Mouse (Mus musculus) mature B cell (primary cell): Measurements from ENCODE around the gene Dapl1.

ENCODE experiments used
- in situ Hi-C: fragments of 300-500 bp; cut with MboI; formaldehyde crosslinking; loops from 2 replicates; pipeline ENCODE4 v1.14.3; 2019

Gene Dapl1

DNA sequence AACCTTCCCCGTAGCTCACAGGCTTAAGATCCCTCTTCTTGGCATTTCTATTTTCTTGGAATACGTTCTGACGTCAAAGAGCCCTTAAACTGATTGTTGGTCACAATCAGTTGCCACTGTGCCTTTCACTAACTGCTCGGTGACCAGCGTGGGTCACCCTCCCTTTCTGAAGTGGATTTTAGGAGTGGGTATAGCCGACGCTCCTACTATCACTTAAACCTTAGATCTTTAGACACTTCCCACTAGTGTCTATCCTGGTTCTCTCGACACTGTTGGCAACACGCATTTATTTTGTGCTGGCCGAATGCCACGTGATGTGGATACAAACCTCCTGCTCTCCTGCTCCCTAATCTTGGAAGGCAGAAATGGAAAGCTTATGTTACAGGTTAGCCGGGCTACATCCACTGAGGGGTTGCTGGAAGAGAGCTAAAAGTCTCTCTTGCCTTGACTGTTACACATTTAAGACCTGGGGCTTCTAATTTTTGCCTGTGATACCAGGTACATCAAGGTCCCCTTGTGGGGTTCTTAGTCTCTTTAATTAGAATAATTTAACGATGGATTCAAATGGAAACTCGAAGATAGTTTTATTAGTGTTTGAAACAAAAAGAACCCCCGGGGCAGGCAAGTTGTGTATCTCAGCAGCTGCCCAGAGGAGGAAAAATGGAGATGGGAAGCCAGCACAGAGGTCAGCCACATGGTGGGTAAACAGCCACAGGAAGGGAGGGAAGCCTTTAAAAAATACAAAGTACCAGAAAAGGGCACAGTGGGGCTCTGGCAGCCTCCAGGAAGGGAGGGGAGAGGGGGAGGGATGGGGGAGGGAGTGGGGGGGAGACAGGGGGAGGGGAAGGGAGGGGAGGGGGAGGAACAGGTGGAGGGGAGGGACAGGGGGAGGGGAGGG lies 13.2 kb upstream of the Dapl1 start:
- in situ Hi-C loops, result no loop called here

DNA sequence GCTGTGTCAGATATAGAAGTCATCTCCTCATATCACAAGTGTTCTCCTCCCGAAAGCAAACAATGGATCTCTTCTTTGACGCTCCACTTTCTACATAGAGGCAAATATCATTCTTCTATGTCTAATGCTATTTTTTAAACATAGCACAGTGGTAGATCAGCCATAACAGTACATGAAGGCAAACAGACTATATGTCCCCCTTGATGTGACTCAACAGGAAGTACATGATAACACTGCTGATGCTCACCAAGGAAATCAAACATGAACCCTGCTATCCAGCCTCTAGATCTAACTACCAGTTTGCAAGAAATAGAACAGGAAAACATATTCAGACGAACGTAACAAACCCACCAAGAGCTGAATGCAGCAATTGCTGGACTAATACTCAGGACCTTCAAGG lies 10.1 kb upstream of the Dapl1 start:
- in situ Hi-C loops, result no loop called here

DNA sequence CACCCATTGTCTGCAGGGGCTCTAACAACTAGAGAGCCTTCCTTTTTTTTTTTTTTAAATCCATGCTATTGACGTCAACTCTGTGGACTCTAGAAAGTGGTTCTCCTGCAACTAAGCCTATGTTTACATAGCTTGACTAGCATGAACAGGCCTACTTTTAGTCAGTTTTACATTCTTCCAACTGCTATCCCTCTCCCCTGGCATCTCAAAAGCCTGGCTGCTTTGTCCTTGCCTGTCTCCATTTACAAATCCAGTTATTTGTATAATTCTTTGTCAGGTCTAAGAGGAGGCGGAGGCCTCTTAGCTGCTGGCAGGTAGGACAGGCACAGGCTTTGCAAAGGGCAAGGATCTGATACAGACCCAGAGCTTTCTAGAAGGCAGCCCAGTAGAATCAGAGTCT lies 627 bp downstream of the Dapl1 start:
- in situ Hi-C loops, result no loop called here

DNA sequence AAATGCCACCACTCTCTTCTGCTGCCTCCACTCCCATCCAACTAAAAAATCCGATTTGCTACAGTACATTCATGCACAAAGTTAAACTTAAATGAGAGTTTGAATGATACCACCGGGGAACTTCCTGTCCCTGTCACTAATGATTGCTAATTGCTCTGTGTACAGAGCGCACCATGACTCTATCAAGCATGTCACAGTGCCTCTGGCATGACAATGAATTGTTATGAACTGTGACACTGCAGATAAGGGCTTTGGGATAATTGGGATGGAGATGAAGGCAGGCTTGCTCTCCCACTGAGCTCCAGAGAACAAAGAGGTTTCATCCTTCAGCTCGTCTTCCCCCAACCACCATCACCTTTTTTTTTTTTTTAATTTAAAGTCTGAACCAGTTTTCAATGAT lies 1.2 kb downstream of the Dapl1 start:
- in situ Hi-C loops, result no loop called here

DNA sequence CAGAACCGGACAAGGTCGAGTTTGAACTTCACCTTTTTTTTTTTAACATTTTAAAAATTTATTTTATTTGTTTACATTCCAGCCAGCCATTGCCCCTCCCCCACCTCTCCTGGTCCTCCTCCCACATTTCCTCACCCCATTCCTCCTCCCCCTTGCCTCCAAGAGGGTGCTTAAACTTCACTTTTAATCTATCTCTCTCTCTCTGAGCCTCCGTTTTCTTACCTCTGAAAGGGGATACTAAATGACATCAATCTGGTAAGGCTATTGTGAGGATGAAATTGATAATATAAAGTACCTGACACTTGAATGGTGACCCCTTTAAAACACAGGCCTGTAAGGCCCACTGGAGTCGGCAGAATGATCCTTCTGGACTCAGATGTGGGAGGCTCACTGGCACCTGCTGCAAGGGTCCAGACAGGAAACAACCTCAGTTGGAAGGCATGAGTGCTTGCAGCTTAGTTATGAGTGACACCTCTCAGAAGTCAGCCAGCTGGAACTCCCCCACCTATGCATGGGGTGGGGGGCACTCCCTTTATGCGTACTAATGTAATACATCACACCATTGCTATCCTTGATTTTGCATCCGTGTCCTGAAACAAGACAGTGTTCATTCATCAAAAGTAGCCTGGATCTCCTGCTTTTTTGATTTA lies 1.9 kb downstream of the Dapl1 start:
- in situ Hi-C loops, result no loop called here

DNA sequence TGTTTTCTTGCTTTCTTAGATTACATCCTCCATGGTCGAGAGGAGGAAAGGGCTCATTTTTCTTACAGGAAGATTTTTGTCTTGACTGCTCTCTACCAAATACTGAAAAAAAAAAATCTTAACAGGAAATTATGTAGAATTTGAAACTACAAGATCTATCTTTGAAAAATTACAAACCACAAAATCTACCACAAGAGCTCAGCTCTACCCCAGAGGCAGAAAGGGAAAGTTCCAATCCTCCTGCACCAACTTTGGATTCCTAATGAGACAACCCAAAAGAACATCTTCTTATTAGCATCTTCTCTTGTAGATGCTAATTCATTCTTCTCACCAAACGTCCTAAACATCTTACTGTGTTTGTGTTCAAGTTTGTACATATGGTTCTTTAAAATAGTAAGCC lies 3.8 kb downstream of the Dapl1 start:
- in situ Hi-C loops, result no loop called here

DNA sequence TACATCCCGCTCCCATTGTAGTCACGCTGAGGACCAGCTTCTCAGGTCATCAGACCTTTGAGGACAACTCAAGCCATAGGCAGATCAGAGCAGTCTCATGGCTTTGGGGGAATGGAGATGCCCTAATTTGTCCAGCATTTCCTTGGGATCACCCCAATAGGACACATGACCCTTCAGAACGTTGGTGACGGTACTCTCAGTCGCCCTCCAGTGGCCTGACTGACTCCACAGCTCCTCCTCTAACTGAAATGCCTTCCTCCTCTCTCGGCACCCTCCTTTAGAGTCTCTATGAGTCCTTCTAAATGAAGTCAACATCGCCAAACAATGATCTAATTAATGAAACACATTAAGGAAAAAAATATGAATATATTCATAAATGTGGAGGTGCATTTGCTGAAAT lies 5.9 kb downstream of the Dapl1 start:
- in situ Hi-C loops, result no loop called here

DNA sequence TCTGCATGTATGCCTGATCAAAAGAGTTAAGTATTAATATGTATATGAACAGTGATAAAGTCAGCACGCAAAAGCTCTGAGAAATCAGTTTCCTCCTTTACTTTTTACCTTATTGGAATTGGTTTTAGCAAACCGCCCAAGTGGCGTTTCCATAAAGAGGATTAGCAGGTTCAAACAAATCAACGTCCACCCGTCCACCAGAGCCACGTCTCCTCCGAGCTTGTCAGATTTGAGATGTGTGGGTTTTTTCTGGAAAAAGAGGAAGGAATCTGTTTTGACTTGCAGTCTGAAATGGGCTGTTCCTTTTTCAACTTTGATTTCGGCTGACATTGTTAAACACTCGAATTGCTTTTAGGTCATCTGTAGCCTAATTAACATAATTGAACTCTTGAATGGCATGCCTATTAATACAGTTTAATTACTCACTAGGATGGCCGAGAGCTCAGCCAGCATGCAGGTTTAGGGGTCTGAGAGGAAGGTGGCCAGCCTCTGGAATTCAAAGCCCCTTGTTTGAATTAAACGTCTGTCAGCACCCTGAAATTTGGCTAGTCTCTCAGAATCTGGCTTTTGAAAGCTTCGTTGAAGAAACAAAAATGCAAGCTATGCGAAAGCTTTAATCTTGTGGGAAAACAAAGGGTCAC lies 9.1 kb downstream of the Dapl1 start:
- in situ Hi-C loops, result no loop called here

DNA sequence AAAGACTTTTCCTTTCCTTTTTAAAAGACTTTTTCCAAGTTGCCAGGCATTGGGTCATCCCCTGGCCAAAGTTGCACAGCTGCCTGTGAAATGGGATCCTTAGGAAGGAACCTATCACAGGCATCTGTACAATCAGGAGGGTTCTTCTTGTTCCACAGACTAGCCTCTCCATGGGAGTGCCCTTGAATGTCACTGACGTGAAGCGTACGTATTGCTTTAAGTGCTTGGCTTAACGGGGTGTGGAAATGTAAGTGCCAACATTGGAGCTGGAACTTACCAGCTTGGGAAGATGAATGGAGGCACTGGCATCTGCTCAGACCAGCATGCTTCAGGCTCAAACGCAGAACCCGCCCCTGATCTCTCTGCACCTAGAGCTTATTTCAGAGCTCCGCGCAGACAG lies 14.7 kb downstream of the Dapl1 start:
- in situ Hi-C loops, result no loop called here

DNA sequence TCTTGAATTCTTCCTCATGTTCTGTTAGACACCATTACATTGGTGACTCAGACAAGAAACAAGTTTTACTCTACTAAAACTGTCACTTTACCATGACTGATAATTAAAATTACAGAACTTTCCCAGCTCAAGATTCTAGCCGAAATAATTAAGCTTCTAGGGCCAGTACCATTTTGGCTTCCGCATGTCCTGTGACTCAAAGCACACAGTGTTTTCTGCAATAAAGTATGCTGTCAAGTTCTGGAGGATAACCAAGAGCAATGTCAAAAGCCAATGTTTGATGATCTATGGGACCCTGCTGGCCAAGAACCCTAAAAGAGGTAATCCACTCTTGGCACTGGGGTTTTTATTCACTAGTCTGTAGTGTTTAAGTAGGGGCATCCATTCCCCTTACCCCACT lies 15.3 kb downstream of the Dapl1 start:
- in situ Hi-C loops, result no loop called here

DNA sequence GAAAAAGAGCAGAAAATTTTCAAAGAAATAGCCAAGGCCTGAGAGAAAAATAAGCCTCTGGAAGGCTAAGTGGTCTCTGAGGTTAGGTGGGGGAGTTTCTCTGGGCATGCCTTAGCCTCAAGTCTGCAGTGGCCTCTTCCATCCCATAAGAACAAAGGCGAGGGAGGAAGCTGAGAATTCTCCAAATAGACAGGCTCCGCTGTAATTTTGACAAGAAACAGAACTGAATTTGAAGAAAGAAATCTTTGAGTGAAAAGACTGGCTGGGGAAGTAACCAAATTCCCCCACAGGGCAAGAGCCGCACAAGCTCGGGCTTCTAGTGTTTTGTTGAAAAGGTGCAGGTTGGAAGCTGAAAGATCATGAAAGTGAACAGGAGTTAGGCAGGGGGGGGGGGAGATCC lies 24.6 kb downstream of the Dapl1 start:
- in situ Hi-C loops, result no loop called here

DNA sequence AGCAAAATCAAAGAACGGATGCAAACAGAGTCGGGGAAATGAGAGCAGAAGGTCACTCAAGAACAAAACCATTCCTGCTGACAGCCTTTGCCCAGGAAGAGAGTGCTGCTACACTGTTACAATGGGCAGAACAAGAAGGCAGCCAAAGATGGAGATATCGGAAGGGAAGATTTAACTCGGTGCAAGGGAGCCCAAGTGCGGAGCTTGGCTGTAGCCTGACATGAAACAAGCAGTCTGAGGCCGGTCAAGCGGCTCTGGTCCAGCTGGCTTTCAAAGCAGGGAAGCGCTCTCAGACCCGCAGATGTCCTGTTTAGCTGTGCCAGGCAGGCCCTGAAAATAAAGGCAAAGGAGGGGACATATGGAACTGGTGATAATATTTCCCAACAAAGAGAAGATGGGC lies 26.0 kb downstream of the Dapl1 start:
- in situ Hi-C loops, result no loop called here

DNA sequence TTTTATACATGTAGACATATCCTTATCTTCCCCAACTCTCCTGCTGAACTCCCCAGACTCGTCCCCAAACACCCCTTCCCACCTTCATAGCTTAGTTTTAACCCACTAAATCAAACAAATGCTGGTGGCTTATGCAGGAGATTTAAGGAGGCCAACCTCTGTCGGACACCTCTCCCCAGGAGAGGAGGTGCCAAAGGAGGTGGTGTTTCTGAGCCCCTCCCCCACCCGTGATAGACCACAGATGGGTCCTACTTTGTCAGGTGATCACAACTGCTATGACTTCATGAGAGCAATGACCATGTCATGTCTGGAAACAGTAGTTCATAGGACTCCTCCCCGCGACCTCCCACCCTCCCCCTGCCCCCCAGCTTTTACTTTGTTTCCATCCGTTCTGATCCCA lies 26.4 kb downstream of the Dapl1 start:
- in situ Hi-C loops, result no loop called here

DNA sequence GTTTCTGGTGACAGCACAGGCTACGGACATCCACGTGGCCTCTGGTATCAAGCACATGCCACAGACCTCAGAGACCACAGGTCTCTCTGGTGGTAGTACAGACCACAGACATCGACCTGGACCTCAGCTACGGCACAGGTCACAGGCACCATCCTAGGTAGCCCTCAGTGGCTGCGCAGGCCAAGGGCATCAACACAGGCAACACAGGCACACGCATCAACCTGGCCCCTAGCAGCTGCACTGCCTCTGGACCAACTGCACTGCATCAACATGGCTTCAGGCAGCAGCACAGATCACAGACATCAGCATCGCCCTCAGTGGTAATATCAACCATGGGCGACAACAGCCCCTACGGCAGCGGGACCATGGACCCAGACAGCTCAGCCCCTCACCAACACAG lies 36.2 kb downstream of the Dapl1 start:
- in situ Hi-C loops, result no loop called here

DNA sequence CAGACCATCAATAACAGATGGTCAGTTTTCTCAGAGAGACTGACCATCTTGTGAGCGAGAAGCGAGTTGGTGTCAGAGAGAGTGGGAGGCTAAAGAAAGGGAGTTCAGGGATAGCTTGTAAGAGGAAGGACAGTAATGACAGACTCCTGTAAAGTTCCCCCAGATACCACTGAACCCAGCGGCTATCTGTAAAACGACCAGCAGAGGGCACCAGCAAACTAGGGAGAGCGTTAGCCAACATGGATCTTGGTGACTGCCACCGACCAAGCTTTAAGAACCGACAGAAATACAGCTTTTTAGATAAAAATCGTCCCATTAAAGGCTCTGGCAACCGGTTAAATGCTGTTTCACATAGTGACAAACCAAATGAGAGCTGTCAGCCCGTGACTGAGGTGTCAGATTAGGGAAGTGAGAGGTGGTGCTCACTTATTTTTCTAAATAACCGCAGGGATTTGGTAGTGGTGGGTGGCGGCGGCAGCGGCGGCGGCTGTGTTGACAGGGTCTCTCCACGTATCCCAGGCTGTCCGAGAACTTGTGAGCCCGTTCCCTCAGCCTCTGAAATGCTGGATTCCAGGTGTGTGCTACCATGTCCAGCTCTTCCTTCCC lies 37.7 kb downstream of the Dapl1 start:
- in situ Hi-C loops, result no loop called here

DNA sequence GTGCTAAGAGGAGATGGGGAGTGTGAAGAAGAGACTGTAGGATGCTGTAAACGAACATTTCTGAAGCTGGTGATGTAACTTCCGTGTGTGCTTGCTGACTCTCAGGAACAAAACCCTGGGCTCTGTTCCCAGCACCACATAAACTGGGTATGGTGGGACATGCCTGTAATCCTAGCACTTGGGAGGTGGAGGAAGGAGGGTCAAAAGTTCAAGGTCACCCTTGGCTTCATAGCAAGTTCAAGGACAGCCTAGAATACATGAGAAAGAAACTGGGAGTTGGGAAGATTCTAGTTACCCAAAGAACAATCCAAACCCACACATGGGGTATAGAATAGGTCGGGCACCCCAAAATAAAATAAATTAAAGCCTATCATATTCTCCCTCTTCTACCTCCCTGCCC lies 39.1 kb downstream of the Dapl1 start:
- in situ Hi-C loops, result no loop called here

DNA sequence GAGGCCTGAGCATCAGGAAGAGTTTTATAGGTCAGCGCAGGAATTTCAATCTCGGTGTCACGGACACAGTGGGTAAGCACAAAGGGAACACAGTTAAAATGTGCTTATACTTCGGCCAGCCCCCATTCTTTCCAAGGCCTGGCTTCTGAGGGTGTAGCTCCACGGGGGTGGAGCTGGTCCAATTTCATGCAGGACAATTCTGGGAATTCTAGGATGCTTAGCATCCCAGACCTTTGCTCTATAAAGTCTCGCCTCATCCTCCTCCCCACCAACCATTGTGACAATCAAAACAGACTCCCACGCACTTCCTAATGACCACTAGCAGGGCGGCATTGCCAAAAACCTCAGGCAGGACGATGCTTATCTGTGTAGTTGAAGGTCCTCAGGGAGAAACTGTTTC lies 42.4 kb downstream of the Dapl1 start:
- in situ Hi-C loops, result loop anchor here (25.0 kb wide), 1 partner anchor 210 kb away; no protein-coding TSS in a partner anchor

DNA sequence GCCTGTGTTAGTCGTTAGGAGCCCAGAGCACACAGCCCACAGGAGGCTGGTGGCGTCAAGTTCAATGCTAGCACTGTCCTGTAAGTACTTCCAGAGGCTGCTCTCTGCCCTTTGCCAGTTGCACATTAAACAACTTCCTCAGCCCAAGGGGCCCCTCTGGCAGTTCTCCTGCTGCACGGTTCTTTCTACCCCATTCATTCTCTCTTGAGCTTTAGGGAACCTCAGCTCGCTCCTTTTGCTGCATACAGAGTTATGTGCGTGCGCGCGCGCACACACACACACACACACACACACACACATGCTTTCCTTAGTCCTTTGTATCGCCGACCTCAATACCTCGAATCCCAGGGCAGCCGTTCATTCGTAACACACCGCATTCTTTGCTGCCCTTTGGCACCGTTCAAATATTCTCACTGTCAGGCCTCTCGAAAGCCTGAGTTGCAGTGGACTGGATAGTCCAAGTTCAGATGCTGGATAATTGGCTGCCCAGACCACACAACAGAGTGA lies 45.2 kb downstream of the Dapl1 start:
- in situ Hi-C loops, result loop anchor here (25.0 kb wide), 1 partner anchor 208 kb away; no protein-coding TSS in a partner anchor

DNA sequence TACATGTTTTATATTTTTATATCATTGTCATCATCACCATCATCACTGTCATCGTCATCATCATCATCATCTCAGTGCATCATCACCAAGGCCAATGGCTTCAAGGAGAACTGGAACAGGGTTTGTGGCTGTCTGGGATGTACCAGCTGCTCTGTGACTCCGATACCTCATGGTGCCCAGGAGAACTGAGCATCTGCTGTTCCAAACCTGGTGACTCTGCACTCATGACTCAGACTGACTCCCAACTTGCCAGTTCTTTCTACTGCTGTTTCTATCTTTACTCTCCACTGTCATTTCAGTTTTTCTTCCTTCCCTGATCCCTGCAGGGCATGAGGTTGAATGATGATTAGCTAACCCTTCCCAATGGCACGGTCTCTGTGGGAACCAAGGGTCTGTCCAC lies 46.4 kb downstream of the Dapl1 start:
- in situ Hi-C loops, result loop anchor here (25.0 kb wide), 1 partner anchor 206 kb away; no protein-coding TSS in a partner anchor

DNA sequence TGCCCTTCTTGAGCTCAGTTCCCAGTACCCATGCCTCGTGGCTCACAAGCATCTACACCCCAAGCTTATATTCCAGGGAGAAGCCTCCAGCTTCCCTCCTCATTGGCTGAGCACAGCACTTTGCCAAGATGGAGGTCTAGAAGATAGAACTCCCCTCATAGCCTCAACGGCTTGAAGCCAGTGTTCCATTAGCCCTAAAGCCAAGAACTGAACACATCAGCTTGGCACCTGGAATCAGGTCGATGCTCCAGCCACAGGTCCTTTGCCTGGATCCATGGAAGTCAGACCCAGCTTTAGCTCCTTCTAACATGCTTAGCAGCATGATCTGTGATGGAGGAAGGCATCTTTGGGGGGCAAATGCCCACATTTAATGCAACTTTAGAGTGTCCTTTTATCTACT lies 48.5 kb downstream of the Dapl1 start:
- in situ Hi-C loops, result loop anchor here (25.0 kb wide), 1 partner anchor 204 kb away; no protein-coding TSS in a partner anchor

DNA sequence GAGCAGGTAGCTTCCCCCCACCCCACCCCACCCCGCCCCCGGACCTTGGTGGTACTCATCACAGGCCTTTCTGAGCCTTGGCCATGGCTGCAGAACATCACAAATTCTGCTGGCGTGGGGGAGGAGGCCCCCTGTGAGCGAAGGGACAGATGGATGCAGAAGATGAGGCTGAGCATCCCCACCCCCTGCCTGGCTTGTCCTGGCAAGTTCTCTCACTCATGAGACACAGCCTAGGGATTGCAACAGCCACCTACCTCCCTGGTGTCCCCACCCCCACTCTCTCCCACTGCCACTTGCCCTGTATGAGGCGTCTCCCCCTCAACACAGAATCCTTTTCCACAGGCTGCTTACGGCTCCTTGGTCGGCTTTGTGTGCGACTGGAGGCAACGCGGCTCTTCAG lies 49.1 kb downstream of the Dapl1 start:
- in situ Hi-C loops, result loop anchor here (25.0 kb wide), 1 partner anchor 204 kb away; no protein-coding TSS in a partner anchor
